Mouse (Mus musculus): ENCODE data around the gene Agbl4.

GRCm38 (mm10) chr4:110351178-110352000 is 46.1 kb upstream of the Agbl4 start, which contains the start of gene Elavl4:
- TF ChIP-seq CTCF (IDR thresholded peaks at IDR 0.05; ENCODE audit: control insufficient read depth, insufficient read depth, insufficient read length) (no peak), MAX (IDR thresholded peaks at IDR 0.05) (no peak), CEBPB (IDR thresholded peaks at IDR 0.05; ENCODE audit: low read depth) (no peak), MYOG (IDR thresholded peaks at IDR 0.05; ENCODE audit: control insufficient read depth, extremely low read depth, insufficient read length) (no peak)

Data from C2C12 (cell line).